Mouse (Mus musculus) olfactory bulb, adult 2 months (tissue): Measurements from ENCODE around the gene Mmp25. TPM values are rescaled to one million over a fixed set of nuclear protein-coding genes. Genes with fewer than 3 reads are reported as not detected.
"Not testable (repeated sequence)": the region's sequence is repeated elsewhere in the genome, so short reads cannot be mapped to it uniquely, and the experiment has no call there.

ENCODE experiments used
- H3K27ac ChIP-seq: fragments of 200-500 bp; 2 replicates; pipeline ENCODE4 v1.5.1; 2012; ENCODE audit warnings: low read depth, low read length; ENCODE audit not compliant: insufficient read depth
- H3K4me1 ChIP-seq: fragments of 200-500 bp; 2 replicates; pipeline ENCODE4 v1.6.1; 2012; ENCODE audit warnings: low read length; ENCODE audit not compliant: control insufficient read depth, insufficient read depth
- H3K4me3 ChIP-seq: fragments of 200-500 bp; 2 replicates; pipeline ENCODE4 v1.5.1; 2012; ENCODE audit warnings: mild to moderate bottlenecking, low read depth, low read length, moderate library complexity; ENCODE audit not compliant: insufficient read depth
- CTCF ChIP-seq: fragments of 200-500 bp; IDR thresholded peaks from 2 replicates; pipeline ENCODE4 v1.5.1; 2012; ENCODE audit warnings: low read depth, mild to moderate bottlenecking, low read length, moderate library complexity; ENCODE audit not compliant: insufficient read depth
- POLR2A ChIP-seq: fragments of 200-500 bp; IDR thresholded peaks from 2 replicates; pipeline ENCODE4 v1.6.1; 2012; ENCODE audit warnings: mild to moderate bottlenecking, low read depth, low read length, moderate library complexity; ENCODE audit not compliant: insufficient read depth
- WGBS: fragments of 180-500 bp; shearing (Covaris S2); methylation state at CpG from one replicate; pipeline ENCODE4 v1.1.7; 2018; 5-methylcytosine and 5-hydroxymethylcytosine counted together
- polyA plus RNA-seq: library from polyadenylated mRNA; stranded (reverse); fragments of >200 nt; gene quantifications from 2 replicates; pipeline ENCODE4 v1.2.4, GENCODE M21; 2012; ENCODE audit warnings: low replicate concordance; ENCODE audit not compliant: missing spikeins, insufficient read depth, insufficient read length

Mmp25 gene
- polyA plus RNA-seq, 1 experiment, result not detected

- no peak overlapping the region for H3K27ac ChIP-seq
- no peak overlapping the region for H3K4me3 ChIP-seq
- TF ChIP-seq CTCF, result no peak
- no peak for TF ChIP-seq POLR2A
- WGBS, result 89% methylated on average over 8 of the region's 8 CpGs
- H3K4me1 ChIP-seq, result no peaks in the 10 kb centered on the region
Measured at GRCm38 (mm10) chr17:23605220-23605619, 39.9 kb downstream of the Mmp25 start.

DNA sequence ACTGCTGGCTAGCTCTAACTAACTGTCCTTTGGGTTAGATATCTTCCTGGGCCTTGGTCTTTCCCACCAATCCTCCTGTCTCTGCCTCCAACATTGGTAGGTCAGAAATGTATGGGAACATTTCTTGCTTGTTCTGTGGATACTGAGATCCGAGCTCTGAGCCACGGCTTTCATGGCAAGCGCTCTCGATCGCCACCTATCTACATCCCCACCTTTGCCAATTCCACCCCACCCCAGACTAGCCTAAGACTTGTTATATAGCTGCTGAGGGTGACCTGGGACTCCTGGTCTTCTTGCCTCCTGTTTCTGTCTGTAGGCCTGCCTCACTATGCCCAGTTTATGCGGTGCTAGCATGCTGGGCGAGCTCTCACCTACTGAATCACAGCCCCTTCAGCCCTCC, 40.7 kb downstream of the Mmp25 start:
- no peak for TF ChIP-seq CTCF
- Histone ChIP-seq H3K4me3 (no peak overlapping the region), H3K27ac (no peak overlapping the region), H3K4me1 (no peaks in the 10 kb centered on the region)
- WGBS, result 78% methylated on average over 7 of the region's 7 CpGs

- WGBS, result 37% methylated on average over 2 of the region's 2 CpGs
- H3K4me1 ChIP-seq, result peaks cover 5% of the 10 kb centered on the region
- H3K4me3 ChIP-seq, result no peak overlapping the region
- no peak for TF ChIP-seq CTCF
- no peak for TF ChIP-seq POLR2A
- no peak overlapping the region for H3K27ac ChIP-seq
Measured at GRCm38 (mm10) chr17:23603542-23603941, 41.5 kb downstream of the Mmp25 start.

- Histone ChIP-seq H3K4me3 (no peak overlapping the region), H3K4me1 (peaks cover 6% of the 10 kb centered on the region), H3K27ac (no peak overlapping the region)
- TF ChIP-seq CTCF (no peak), POLR2A (no peak)
- 6% methylated on average over 8 of the region's 8 CpGs for WGBS
Measured at GRCm38 (mm10) chr17:23603077-23603476, 42.0 kb downstream of the Mmp25 start.

- no peak for TF ChIP-seq CTCF
- no peak for TF ChIP-seq POLR2A
- WGBS, result 68% methylated on average over 10 of the region's 10 CpGs
Measured at GRCm38 (mm10) chr17:23601836-23602585, 43.1 kb downstream of the Mmp25 start.

DNA sequence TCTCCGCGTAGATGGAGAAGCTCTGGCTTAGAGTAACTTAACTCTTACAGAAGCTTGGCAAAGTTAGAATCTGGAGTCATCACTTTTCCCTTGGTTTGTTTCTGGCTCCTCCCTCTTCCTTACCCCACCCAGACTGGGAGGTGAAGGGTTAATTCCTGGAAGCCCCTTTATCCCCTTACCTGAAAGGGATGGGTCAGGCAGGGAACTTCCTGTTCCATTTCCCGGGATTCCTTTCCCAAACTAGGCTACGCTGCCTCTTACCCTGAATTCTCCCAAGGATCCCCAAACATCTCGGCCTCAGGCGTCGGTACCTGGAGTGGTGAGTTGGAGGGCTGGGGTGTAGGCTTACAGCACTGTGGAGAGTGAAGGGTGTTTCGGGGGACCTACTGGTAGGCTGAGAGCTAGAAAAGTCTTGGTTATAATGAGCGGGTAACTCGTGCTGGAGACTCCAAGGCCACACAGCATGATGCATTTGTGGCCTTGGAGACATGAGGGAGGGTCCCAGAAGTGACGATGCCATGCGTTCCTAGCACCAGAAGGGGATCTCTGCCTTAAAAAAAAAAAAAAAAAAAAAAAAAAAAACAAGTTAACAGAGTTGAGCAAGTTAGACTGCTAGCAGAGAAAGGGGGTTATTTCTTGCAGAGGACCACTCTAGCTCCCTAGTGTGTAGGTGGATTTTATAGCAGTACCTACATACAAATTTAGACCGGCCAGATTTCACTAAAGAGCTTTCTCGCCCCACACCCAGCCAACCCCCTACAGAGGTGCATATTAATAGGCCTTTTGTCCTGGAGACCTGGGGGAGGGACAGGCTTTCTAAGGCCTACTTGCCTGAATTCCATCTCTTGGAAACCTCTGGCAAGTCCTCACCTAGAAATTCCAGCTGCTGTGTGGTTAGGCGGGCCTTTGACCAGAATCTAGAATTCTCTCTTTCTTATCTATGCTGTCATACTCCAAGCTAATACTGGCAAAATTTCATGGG, 44.1 kb downstream of the Mmp25 start, which contains the start of gene Zscan10:
Gene Zscan10 (plus strand): TSS at position 216 of the 982 bp plus-strand sequence.
- peaks cover 6% of the 10 kb centered on the region for H3K4me1 ChIP-seq
- H3K4me3 ChIP-seq, result no peak within 1 kb of the TSS
- no peak within 1 kb of the TSS for H3K27ac ChIP-seq
- WGBS, result 67% methylated on average over 15 of the region's 15 CpGs
- no peak for TF ChIP-seq CTCF
- no peak for TF ChIP-seq POLR2A

More at GRCm38 (mm10) chr17:23601836-23602585, 43.1 kb downstream of the Mmp25 start:
- Histone ChIP-seq H3K27ac (no peak overlapping the region), H3K4me1 (peaks cover 6% of the 10 kb centered on the region), H3K4me3 (no peak overlapping the region)

- H3K4me3 ChIP-seq, result peak overlapping the region; percentile 42
- no peak overlapping the region; the same call in 1 of the 2 replicates for H3K27ac ChIP-seq
- WGBS, result 51% methylated on average over 7 of the region's 7 CpGs
- peaks cover 6% of the 10 kb centered on the region for H3K4me1 ChIP-seq
- no peak for TF ChIP-seq POLR2A
- no peak for TF ChIP-seq CTCF
Measured at GRCm38 (mm10) chr17:23599605-23600063, 45.4 kb downstream of the Mmp25 start.

DNA sequence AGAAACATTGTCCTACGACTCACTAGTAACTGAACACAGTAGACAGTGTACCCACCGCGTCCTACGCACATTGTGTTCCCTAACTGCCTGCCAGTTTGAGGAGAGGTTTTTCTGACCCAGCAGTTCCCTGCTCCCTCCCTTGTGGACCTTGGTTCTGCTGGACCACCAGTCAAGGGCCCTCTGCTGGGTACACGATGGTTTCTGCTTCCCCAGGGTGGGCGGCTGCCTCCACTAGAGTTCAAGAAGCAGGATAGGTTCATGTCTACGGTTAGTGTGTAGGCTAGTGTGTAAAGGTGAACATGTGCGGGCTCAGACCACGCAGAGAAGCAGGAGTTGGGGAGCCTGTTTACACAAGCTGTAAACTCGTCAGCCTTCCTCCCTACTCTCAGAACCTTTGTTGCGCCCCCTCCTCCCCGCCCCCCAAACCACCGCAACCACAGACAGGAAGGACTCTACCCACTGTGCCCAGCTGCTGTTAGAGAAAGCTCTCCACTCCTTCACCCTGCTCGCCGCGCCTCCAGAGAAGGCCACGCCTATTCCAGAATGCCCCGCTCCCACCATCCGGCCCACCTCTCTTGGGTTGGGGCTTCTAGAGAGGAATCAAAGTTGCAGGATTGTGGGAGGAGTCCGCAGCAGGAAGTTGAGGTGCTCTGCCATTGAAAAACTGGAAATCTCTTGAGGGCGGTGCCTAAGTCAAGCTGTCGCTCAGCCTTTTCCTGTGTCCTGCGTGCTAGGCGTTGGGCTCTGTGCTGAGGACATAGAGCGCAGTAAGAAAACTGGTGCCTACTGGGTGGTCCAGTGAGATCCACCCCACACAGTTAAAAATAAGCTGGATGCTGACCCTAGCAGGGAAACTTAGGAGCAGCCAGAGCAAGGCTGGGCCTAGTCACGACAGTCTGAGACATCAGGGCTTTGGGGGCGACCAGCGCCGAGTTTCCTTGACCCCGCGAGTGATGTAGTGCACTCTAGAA, 46.2 kb downstream of the Mmp25 start, which contains the start of gene Zfp13:
Gene Zfp13 (minus strand): TSS at position 906 of the 971 bp plus-strand sequence.
- peak within 1 kb of the TSS; percentile 42 for H3K4me3 ChIP-seq
- peaks cover 6% of the 10 kb centered on the region for H3K4me1 ChIP-seq
- H3K27ac ChIP-seq, result no peak within 1 kb of the TSS; the same call in 1 of the 2 replicates
- 8% methylated on average over 31 of the region's 31 CpGs for WGBS
- no peak for TF ChIP-seq CTCF
- peak; percentile 40; the same call in 1 of the 2 replicates for TF ChIP-seq POLR2A

- H3K4me1 ChIP-seq, result peaks cover 10% of the 10 kb centered on the region
- H3K27ac ChIP-seq, H3K4me3 ChIP-seq: not testable (repeated sequence)
- 78% methylated on average over 4 of the region's 4 CpGs for WGBS
Measured at GRCm38 (mm10) chr17:23595139-23595538, 49.9 kb downstream of the Mmp25 start.
